Mouse (Mus musculus): ENCODE results near the gene Srp54b. TPM values are rescaled to one million over a fixed set of nuclear protein-coding genes. Genes with fewer than 3 reads are reported as not detected.
"Not testable (repeated sequence)": the region's sequence is repeated elsewhere in the genome, so short reads cannot be mapped to it uniquely, and the experiment has no call there.

Srp54b gene
- polyA plus RNA-seq, 1 experiment from 2014 or later, result 69.9 TPM

GRCm38 (mm10) chr12:55189127-55189526 lies 34.2 kb downstream of the Srp54b start:
- no CpG with 5 or more reads among the region's 5 CpGs for WGBS
- ATAC-seq (ENCODE audit: low read depth); H3K9me3 ChIP-seq (ENCODE audit: control insufficient read depth, low read length): not testable (repeated sequence)

DNA sequence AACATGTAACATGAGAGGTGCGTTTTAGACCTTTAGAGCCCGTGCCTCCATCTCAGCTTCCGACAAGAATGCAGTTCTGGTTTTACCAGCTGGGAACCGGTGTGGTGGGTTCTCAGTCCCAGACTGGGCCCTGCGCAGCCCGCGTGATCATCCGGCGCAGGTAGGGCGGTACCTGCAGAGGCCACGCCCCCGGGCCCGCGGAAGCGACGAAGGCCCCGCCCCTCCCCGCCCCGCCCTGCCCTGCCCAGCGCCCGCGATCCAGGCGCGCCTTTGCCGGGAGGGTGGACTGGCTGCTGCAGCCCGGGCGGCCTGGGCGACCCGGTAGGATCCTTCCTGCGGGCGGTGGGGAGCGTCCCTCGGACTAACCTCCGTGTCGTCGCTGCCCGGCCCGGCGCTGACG lies 44.4 kb downstream of the Srp54b start, which contains the start of gene 1700047I17Rik2:
1700047I17Rik2 (plus strand) TSS at position 287 of the 400 bp plus-strand sequence.
- H3K9me3 ChIP-seq (ENCODE audit: control insufficient read depth, low read length); H3K27me3 ChIP-seq (ENCODE audit: control insufficient read depth, insufficient read depth, low read length); H3K4me2 ChIP-seq (ENCODE audit: low read depth, low read length); H3K4me1 ChIP-seq (ENCODE audit: control insufficient read depth, insufficient read depth, low read length); H3K9ac ChIP-seq (replicated peaks; ENCODE audit: low read depth, low read length); H3K4me3 ChIP-seq (ENCODE audit: low read depth, low read length); H3K27ac ChIP-seq (ENCODE audit: low read depth, low read length); H3K36me3 ChIP-seq (ENCODE audit: control insufficient read depth, insufficient read depth, low read length): not testable (repeated sequence)
- ATAC-seq (ENCODE audit: low read depth), result peak; percentile 98
- WGBS, result no CpG with 5 or more reads among the region's 40 CpGs

More at GRCm38 (mm10) chr12:55189127-55189526, 34.2 kb downstream of the Srp54b start:
- H3K4me2 ChIP-seq (ENCODE audit: low read depth, low read length); H3K36me3 ChIP-seq (ENCODE audit: control insufficient read depth, insufficient read depth, low read length); H3K27me3 ChIP-seq (ENCODE audit: control insufficient read depth, insufficient read depth, low read length); H3K4me3 ChIP-seq (ENCODE audit: low read depth, low read length); H3K27ac ChIP-seq (ENCODE audit: low read depth, low read length); H3K4me1 ChIP-seq (ENCODE audit: control insufficient read depth, insufficient read depth, low read length); H3K9ac ChIP-seq (replicated peaks; ENCODE audit: low read depth, low read length): not testable (repeated sequence)

DNA sequence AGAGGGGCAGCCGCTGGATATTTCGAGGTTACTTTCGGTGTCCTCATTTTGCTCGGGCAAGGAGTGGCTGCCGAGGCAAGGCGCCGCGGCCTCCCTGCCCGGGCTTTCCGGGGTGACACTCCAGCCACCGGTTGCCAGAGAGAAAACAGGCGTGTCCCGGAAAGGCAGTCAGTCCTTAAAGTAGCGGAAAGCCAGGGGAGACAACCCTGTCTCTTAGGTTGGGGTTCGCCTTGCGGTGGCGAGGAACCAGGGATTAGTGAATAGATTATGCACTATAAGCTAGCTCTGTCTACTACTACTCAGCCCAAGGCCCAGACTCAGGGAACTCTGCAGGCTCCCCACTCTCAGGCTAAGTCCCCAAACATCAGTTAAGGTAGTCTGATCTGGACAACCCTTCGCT lies 44.9 kb downstream of the Srp54b start:
- peak; percentile 59 for ATAC-seq (ENCODE audit: low read depth)
- H3K4me2 ChIP-seq (ENCODE audit: low read depth, low read length); H3K9me3 ChIP-seq (ENCODE audit: control insufficient read depth, low read length); H3K4me3 ChIP-seq (ENCODE audit: low read depth, low read length); H3K27me3 ChIP-seq (ENCODE audit: control insufficient read depth, insufficient read depth, low read length); H3K27ac ChIP-seq (ENCODE audit: low read depth, low read length); H3K9ac ChIP-seq (replicated peaks; ENCODE audit: low read depth, low read length); H3K4me1 ChIP-seq (ENCODE audit: control insufficient read depth, insufficient read depth, low read length); H3K36me3 ChIP-seq (ENCODE audit: control insufficient read depth, insufficient read depth, low read length): not testable (repeated sequence)
- WGBS, result no CpG with 5 or more reads among the region's 18 CpGs

DNA sequence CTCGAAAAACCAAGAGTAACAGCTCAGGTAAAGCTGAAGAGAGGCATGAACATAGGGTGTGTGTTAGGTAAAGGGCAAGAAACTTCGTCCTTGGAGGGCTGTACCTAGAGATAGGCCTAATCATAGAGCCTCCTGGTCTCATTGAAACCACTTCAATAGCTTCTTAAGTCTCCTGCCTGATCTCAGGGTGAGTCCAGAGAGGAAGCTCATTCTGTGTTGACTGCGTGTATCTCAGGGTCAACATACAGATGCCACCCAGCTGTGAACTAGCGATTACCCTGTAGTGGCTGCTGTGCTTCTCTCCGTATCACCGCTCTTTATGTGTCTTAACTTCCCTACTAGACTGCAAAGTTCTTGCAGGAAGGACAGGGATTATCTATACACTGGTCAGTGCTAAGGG lies 58.0 kb downstream of the Srp54b start:
- not testable (repeated sequence) for H3K9ac ChIP-seq (replicated peaks; ENCODE audit: low read depth, low read length); H3K27me3 ChIP-seq (ENCODE audit: control insufficient read depth, insufficient read depth, low read length); H3K4me1 ChIP-seq (ENCODE audit: control insufficient read depth, insufficient read depth, low read length); H3K36me3 ChIP-seq (ENCODE audit: control insufficient read depth, insufficient read depth, low read length); H3K4me3 ChIP-seq (ENCODE audit: low read depth, low read length); ATAC-seq (ENCODE audit: low read depth); H3K9me3 ChIP-seq (ENCODE audit: control insufficient read depth, low read length); H3K27ac ChIP-seq (ENCODE audit: low read depth, low read length); H3K4me2 ChIP-seq (ENCODE audit: low read depth, low read length)
- no CpG with 5 or more reads among the region's 6 CpGs for WGBS

DNA sequence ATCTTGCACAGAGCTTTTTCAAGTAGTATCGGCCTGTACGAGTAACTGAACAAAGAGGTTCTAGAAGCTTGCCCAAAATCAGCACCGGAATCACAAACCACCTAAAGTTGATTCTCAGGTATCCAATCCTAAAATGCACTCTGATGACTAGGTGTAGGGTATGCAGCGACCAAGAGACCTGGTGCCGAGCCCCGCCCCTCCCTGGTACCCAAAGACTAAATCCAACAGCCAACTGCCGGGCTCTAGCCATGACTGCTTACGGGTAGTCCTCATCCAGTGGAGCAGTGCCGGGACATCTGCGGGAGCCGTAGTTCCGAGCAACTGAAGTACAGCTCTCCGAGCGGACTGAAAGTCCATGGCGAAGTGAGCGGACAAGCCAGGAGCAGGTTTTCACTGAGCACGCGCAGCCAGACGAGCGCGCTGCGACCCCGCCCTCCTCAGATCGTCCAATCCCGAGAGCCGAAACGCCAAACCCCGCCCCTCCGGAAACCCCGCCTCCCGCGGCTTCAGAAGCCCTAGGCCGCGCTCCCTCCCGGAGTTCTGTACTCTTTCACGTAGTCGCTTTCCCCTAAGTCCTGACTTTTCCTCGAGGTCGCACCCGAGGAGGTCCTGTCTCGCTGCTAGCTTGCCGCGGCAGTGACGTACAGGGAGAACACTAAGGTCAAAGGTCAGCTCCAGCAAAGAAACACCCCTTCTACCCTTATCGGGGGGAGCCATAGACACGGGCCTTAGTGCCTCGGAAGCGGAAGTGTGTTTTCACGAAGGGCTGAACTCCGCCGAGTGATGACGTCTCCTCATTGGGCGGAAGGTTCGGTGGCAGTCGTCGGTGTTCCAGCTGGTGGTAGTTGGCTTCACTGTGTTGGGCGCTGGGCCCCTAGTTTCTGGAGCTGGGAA lies 75.0 kb downstream of the Srp54b start, which contains the start of gene Srp54c:
Srp54c (plus strand) TSS at position 543 of the 894 bp plus-strand sequence.
- H3K27ac ChIP-seq (ENCODE audit: low read depth, low read length); H3K4me1 ChIP-seq (ENCODE audit: control insufficient read depth, insufficient read depth, low read length); H3K27me3 ChIP-seq (ENCODE audit: control insufficient read depth, insufficient read depth, low read length); H3K9ac ChIP-seq (replicated peaks; ENCODE audit: low read depth, low read length); H3K36me3 ChIP-seq (ENCODE audit: control insufficient read depth, insufficient read depth, low read length); H3K9me3 ChIP-seq (ENCODE audit: control insufficient read depth, low read length); H3K4me2 ChIP-seq (ENCODE audit: low read depth, low read length): not testable (repeated sequence)
- WGBS, result no CpG with 5 or more reads among the region's 57 CpGs
- peak within 1 kb of the TSS; percentile 25; the same call in 1 of the 2 replicates for H3K4me3 ChIP-seq (ENCODE audit: low read depth, low read length)
- ATAC-seq (ENCODE audit: low read depth), result peak; percentile 99

DNA sequence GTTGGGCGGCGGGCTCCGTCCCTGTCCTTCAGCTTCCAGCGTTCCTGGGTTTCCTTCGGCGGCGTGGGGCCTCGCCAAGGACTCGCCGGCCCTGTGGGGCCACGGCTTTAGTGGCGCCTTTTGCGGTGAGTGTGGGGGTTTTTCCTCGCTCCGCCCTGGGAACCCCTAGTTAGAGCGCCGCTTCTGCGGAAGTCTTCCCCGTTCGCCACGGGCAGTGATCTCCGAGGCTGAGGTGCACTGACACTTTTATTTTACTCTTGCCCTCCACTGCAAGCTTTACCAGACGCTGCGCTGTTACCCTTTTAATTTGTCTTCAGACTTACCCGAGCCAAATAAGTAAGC lies 75.6 kb downstream of the Srp54b start:
- H3K36me3 ChIP-seq (ENCODE audit: control insufficient read depth, insufficient read depth, low read length); H3K4me2 ChIP-seq (ENCODE audit: low read depth, low read length); H3K9ac ChIP-seq (replicated peaks; ENCODE audit: low read depth, low read length): not testable (repeated sequence)

More for the DNA sequence above, 75.6 kb downstream of the Srp54b start:
- H3K27me3 ChIP-seq (ENCODE audit: control insufficient read depth, insufficient read depth, low read length); H3K4me1 ChIP-seq (ENCODE audit: control insufficient read depth, insufficient read depth, low read length); H3K27ac ChIP-seq (ENCODE audit: low read depth, low read length); H3K9me3 ChIP-seq (ENCODE audit: control insufficient read depth, low read length): not testable (repeated sequence)
- H3K4me3 ChIP-seq (ENCODE audit: low read depth, low read length), result peak overlapping the region; percentile 25; the same call in 1 of the 2 replicates
- peak; percentile 52 for ATAC-seq (ENCODE audit: low read depth)
- 0% methylated on average over 7 of the region's 25 CpGs for WGBS

Other genes with a start within 250 kb of the Srp54b start
- gene Gm20403, start 168.6 kb upstream of the Srp54b start, polyA plus RNA-seq (2014; fragmentation: Nextera tagmentation; extraction: Ambion mirVana), result not detected in 2 replicates
- gene Baz1a, start 140.8 kb upstream of the Srp54b start, polyA plus RNA-seq (2014; fragmentation: Nextera tagmentation; extraction: Ambion mirVana), result 3.3 and 4.3 TPM in 2 replicates
- 32.2 TPM in 2 replicates for gene 2700097O09Rik, start 75.0 kb upstream of the Srp54b start, polyA plus RNA-seq (2014; fragmentation: Nextera tagmentation; extraction: Ambion mirVana)
- gene Srp54a, start 74.8 kb upstream of the Srp54b start, polyA plus RNA-seq (2014; fragmentation: Nextera tagmentation; extraction: Ambion mirVana), result 213 and 218 TPM in 2 replicates
- 65.6 and 69.5 TPM in 2 replicates for gene Fam177a, start 30.6 kb upstream of the Srp54b start, polyA plus RNA-seq (2014; fragmentation: Nextera tagmentation; extraction: Ambion mirVana)
- gene 1700047I17Rik2, start 44.5 kb downstream of the Srp54b start, polyA plus RNA-seq (2014; fragmentation: Nextera tagmentation; extraction: Ambion mirVana), result not detected in 2 replicates
- 79.7 and 93.0 TPM in 2 replicates for gene Srp54c, start 75.1 kb downstream of the Srp54b start, polyA plus RNA-seq (2014; fragmentation: Nextera tagmentation; extraction: Ambion mirVana)
- gene 1110008L16Rik, start 144.5 kb downstream of the Srp54b start, polyA plus RNA-seq (2014; fragmentation: Nextera tagmentation; extraction: Ambion mirVana), result 9.2 and 11.4 TPM in 2 replicates
- 27.8 and 31.1 TPM in 2 replicates for gene Ppp2r3c, start 147.9 kb downstream of the Srp54b start, polyA plus RNA-seq (2014; fragmentation: Nextera tagmentation; extraction: Ambion mirVana)
- 420 and 439 TPM in 2 replicates for gene Psma6, start 229.1 kb downstream of the Srp54b start, polyA plus RNA-seq (2014; fragmentation: Nextera tagmentation; extraction: Ambion mirVana)

Measured in neural tube, embryonic 14.5 days (tissue).